Mouse (Mus musculus): ENCODE results near the gene Nlrc3.

DNA sequence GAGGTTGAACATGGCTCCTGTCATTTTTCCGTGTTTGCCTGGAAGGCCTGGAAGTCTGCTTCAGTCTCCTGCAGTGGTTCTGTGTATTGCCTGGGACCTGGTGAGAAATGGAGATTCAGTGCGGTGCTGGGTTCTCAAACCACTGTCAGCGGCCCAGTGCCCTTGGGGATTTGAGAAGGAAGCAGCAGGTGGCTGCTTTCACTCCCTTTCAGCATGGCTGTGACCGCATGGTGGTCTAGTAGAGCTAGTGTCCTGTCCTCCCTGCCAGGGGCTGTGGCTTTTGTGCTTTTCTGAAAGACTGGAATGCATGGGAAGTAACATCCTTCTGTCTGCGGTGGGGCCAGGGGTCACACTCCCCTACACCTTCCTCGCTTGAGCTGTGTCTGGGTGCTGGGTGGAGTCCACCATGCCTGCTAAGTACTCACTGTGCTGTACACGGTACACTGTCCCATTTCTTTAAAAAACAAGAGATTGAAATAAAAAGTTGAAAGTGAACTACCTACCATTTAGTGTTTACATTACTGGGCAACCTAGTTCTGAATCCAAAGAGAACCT is 6.8 kb upstream of the Nlrc3 start:
- TF ChIP-seq CTCF (IDR thresholded peaks at IDR 0.05; ENCODE audit: low read depth) (no peak), EP300 (optimal IDR thresholded peaks at IDR 0.05) (no peak)

Measured in stomach, postnatal 0 days (tissue).